Mouse (Mus musculus): ENCODE data around the gene Peli1.

DNA sequence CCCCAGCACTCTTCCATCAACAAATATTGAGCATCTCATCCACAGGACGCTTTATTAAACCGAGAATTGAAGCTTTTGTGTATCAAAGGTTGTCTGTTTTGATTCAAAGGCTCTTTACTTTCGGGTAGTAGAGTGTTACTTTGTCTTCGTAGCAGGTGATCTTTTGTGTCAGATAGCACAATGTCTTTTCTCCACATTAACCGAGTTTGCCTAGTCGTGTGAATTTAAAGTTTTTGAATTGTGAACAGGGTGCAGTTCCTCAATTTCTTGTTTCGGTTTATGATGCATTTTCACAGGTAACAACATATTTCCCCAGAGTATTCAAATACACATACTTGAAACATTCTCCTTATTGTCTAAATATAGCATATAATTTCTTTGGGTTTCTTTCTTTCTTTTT, 1.5 kb downstream of the Peli1 start:
- TF ChIP-seq CTCF (IDR thresholded peaks at IDR 0.05; ENCODE audit: extremely low read depth, insufficient read depth, insufficient read length, insufficient replicate concordance) = no peak
- TF ChIP-seq POLR2A (IDR thresholded peaks at IDR 0.05; ENCODE audit: low read depth, low read length) = no peak

All from spleen, adult 2 months (tissue).